Mouse (Mus musculus) c-Kit-negative CD71-positive TER-119-positive erythroid progenitor cells, embryonic 14.5 days (primary cell): Measurements from ENCODE around the gene Fyb.
A peak's percentile ranks its signal among the peaks of the same experiment; 100 is the strongest.
"Not testable (repeated sequence)": the region's sequence is repeated elsewhere in the genome, so short reads cannot be mapped to it uniquely, and the experiment has no call there.

Experiments used
- DNase-seq: peaks from one replicate; pipeline ENCODE4 v3.0.0-alpha.2; 2013; ENCODE audit warnings: low read depth, low spot score

Gene Fyb

GRCm38 (mm10) chr15:6560696-6561095 is 38.0 kb downstream of the Fyb start:
- DNase-seq: no peak

- DNase-seq: no peak
Measured at GRCm38 (mm10) chr15:6562161-6562560, 39.5 kb downstream of the Fyb start.

GRCm38 (mm10) chr15:6562629-6563028 is 40.0 kb downstream of the Fyb start:
- DNase-seq: no peak

- DNase-seq: no peak
Measured at GRCm38 (mm10) chr15:6564977-6565421, 42.3 kb downstream of the Fyb start.

GRCm38 (mm10) chr15:6565873-6566272 is 43.2 kb downstream of the Fyb start:
- no peak for DNase-seq

- DNase-seq: no peak
Measured at GRCm38 (mm10) chr15:6567993-6568392, 45.3 kb downstream of the Fyb start.

- no peak for DNase-seq
Measured at GRCm38 (mm10) chr15:6568605-6569004, 46.0 kb downstream of the Fyb start.

GRCm38 (mm10) chr15:6569074-6569473 is 46.4 kb downstream of the Fyb start:
- DNase-seq: no peak

- no peak for DNase-seq
Measured at GRCm38 (mm10) chr15:6570164-6570861, 47.7 kb downstream of the Fyb start.

- DNase-seq: peak; percentile 29
Measured at GRCm38 (mm10) chr15:6570876-6571275, 48.2 kb downstream of the Fyb start.

GRCm38 (mm10) chr15:6574283-6574960 is 51.8 kb downstream of the Fyb start:
- no peak for DNase-seq

GRCm38 (mm10) chr15:6577971-6578370 is 55.3 kb downstream of the Fyb start:
- DNase-seq: no peak

GRCm38 (mm10) chr15:6578654-6579053 is 56.0 kb downstream of the Fyb start:
- no peak for DNase-seq

GRCm38 (mm10) chr15:6579194-6579768 is 56.6 kb downstream of the Fyb start:
- no peak for DNase-seq

GRCm38 (mm10) chr15:6579769-6580261 is 57.2 kb downstream of the Fyb start:
- DNase-seq: no peak

- no peak for DNase-seq
Measured at GRCm38 (mm10) chr15:6584645-6585044, 62.0 kb downstream of the Fyb start.

- not testable (repeated sequence) for DNase-seq
Measured at GRCm38 (mm10) chr15:6586351-6586750, 63.7 kb downstream of the Fyb start.

- no peak for DNase-seq
Measured at GRCm38 (mm10) chr15:6587526-6587925, 64.9 kb downstream of the Fyb start.

- no peak for DNase-seq
Measured at GRCm38 (mm10) chr15:6588192-6588591, 65.5 kb downstream of the Fyb start.

- DNase-seq: no peak
Measured at GRCm38 (mm10) chr15:6590846-6591451, 68.3 kb downstream of the Fyb start.

- no peak for DNase-seq
Measured at GRCm38 (mm10) chr15:6591527-6591926, 68.9 kb downstream of the Fyb start.

- no peak for DNase-seq
Measured at GRCm38 (mm10) chr15:6592561-6593253, 70.1 kb downstream of the Fyb start.
